Mouse (Mus musculus): Measurements from ENCODE around the gene Rcc1.
"Not testable (repeated sequence)": the region's sequence is repeated elsewhere in the genome, so short reads cannot be mapped to it uniquely, and the experiment has no call there.

Gene Rcc1

GRCm38 (mm10) chr4:132309849-132310472 is 43.4 kb downstream of the Rcc1 start:
- DNase-seq: peak; percentile 60

DNA sequence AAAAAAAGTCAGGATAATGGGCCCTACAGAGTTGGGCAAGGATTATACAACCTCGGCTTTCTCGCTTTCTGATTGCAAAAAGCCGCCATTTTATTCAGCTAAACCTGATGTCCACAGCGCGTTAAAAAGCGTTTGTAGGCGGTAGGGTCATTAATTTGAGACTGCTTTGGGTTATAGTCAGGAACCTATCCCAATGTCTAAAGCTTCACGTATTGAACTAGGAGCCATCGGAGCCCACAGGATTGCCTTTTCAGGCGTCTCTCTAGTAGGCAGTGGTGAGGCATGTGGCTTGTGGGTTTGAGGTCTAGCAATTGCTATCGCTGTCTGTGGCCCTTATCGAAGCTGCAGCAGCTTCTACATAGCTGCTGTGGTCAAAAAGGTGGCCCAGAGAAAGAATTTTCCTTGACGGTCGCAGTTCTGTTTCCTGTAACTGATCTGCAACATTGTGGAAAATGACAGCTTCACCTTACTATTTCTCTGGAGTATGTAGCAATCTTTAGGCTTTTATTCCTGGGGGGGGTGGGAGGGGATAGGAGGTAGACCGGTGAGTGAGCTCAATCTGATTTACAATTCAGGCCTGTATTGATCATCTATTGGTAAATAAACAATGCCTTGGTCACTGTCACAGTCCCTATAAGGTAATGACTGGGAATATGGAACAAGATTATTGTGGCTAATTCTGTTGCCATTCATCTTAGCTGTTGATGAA is 44.1 kb downstream of the Rcc1 start:
- no peak for DNase-seq

DNA sequence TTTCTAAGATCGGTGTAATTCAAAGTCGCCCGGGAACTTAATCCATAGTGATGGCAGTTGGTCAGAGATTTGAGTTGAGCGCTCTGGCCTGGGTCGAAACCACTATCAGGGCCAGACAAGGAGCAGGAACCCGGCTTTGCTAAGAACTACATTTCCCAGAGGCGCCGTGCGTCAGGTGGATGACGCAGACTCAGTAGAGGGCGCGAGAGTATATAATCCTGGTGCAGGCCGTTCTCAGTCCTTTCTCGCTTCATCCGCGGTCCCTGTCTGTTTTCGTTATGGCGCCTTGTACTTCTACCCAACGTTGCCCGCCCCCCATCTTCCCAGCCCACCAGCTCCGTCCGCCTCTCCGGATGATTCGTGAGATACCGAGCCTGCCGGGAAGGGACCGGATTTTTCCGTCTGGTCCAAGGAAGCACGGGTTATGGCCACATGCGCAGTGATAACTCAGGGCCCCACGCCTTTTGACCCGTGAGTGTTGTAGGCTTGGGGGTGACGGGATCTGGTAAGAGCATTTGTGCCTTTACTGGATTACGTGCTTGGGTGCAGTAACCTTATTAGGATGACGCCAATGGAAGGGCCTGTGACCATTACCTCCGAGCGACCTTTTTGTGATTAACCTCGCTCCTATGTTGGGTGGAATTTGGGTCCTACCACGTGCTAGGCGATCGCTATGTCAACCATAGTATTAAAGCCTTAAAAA is 44.8 kb downstream of the Rcc1 start:
- peak; percentile 94 for DNase-seq

DNA sequence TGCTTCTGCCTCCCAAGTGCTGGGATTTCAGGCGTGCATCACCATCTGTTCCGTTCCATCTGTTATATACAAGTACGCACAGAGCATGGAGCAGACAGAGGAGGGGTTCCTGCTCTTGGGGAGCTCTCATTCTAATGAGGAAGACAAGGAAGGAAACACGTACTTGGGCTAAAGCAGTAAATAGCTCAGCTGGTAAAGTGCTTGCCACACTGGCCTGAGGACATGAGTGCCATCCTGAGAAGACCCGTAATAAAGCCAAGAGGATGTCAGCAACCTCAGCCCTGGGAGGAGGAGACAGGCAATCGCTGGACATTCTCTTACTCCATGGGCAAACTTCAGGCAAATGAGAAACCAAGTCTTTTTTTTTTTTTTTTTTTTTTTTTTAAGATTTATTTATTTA is 47.4 kb downstream of the Rcc1 start:
- no peak for DNase-seq

GRCm38 (mm10) chr4:132305276-132305675 is 48.1 kb downstream of the Rcc1 start:
- DNase-seq: no peak

- not testable (repeated sequence) for DNase-seq
Observed at GRCm38 (mm10) chr4:132303484-132303883, 49.9 kb downstream of the Rcc1 start.

DNA sequence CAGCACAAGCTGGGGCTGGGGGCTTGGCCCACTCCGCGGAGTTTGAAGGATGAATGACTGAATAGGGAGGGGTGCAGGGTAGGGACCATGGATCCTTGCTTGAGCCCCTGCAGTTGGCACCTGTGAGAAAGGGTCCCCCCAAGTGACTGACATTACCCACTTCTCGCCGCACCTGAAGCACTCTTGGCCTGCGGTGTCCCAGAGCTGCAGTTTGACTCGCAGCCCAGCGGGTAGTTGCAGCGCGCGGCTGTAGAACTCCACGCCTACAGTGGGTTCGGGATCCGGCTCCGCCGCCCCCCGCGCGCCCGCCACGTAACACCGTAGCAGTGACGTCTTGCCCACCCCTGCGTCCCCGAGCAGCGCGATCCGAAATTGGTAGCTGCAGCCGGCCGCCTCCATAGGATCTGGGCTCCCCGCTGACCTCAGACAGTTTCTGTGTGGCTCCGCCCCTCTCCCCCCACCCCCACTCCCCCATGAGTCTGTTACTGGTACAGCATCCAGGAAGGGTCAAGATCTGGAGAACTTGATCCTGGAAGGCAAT is 50.4 kb downstream of the Rcc1 start, which contains the start of gene Rab42:
Gene Rab42, minus strand, starts transcription at position 447 of the 541 bp plus-strand sequence.
- peak; percentile 71 for DNase-seq

DNA sequence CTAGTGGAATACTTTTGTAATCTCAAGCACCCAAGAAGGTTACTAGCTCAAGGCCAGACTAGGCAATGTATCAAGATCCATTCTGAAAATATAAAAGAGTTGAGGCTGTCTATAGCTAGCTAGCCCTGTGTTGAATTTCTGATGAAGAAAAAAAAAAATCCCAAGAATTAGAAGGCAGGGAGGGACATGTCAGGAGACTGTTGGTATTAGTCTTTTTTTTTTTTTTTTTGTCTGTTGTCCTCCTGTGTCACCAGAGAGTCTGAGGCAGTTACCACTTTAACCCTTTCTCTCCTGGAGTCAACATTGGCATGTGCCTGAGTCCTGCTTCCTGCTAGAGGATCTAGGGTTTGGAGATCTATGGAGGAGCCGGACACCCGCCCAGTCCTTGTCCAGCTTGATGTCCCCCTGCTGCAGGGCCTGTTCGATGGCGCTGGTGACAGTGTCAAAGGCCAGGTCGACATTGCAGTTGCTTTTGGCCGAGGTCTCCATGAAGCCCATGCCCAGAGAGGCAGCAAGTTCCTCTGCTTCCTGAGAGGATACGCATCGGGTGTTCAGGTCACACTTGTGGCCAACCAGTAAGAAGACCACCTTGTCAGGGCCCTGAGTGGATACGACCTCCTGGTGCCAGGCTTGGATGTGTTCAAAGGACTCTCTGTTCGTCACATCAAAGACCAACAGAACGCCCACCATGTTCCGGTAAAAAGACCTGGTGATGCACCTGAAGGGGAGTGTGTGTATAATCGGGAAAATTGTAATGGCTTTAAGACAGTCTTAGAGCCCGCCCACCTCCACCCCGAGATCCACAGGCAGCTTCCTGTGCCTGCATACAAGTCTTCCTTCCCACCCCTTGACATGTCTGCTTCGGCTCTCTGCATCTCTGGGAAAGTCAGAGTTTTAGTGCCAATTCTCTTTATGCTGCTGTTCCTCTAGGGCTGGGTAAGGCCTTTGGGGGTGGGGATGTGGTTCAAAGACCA is 51.2 kb downstream of the Rcc1 start:
- DNase-seq: no peak

DNA sequence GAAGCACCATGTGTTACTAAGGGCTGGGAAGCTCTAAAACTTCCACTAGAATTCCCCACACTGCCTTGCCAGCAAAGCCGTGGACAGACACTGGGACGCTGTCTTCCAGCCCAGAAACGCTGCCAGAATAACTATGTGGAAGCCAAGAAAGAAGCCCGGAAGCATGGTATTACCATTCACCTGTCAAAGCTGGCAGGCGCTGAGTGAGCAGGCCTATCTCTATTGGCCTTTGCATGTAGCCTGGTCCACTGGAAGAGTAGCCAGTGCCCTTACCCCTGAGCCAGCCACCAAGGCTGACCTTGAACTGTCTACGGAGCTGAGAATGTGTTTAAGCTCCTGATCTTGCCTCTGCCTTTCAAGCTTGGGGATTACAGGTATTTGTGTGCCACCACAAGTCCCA is 51.9 kb downstream of the Rcc1 start:
- DNase-seq: no peak

- DNase-seq: no peak
Observed at GRCm38 (mm10) chr4:132299849-132300248, 53.6 kb downstream of the Rcc1 start.

- no peak for DNase-seq
Observed at GRCm38 (mm10) chr4:132295696-132296390, 57.6 kb downstream of the Rcc1 start.

DNA sequence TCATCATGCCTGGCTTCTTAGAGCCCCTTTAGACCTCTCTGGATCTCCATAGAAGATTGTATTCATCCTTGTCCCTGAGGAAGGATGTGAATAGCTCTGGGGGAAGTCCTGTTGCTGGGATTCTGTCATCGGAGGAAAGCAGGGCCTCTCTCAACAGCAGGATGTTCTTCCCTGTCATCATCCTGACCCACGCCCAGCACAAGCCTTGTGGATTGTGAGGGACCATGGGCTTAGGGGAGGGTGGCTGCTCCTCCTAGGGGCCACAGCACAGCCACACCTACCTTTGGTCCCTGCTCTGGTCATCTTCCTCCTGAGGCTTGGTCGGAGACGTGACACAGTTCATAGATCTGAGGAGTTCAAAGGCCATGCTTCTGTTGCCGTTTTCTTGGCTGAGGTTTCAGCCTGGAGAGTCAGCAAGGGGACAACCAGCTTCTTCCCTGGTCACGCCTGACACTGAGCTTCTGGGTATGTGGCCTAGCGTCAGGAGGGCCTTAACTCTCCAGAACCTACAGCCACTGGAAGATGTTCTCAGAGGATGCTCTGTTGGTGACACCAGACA is 59.6 kb downstream of the Rcc1 start:
- DNase-seq: no peak

- DNase-seq: peak; percentile 78
Observed at GRCm38 (mm10) chr4:132292988-132293387, 60.4 kb downstream of the Rcc1 start.

DNA sequence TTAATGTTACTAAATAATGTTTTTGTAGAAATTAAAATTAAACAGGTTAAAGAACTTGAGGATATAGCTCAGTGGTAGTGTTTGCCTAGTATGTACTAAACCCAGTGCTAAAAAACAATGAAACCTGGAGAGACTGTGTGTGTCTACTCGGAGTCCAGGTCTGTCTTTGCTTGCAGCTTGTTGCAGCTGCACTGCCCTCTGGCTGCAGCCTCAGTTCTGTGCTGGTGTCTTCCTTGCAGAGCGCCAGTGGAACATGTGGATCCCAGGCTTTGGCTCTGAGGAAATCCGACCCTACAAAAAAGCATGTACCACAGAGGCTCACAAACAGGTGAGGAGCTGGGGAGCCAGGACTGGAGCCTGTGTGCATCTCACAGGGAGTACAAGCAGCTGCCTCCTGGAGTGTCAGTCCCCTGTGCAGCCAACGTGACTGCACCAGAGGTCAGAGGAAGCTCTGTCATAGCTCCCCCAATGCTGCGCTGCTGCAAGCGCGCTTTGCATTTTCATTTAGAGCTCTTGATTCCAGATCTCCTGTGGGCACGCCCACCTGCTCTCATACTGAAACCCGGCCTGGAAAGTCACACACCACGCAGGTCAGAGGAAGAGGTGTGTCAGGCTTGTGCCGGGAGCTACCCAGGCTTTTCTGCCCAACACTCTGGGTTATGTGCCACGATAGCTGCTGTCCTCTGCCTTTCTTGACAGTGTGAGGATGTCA is 61.6 kb downstream of the Rcc1 start:
- DNase-seq: no peak

- DNase-seq: no peak
Observed at GRCm38 (mm10) chr4:132291056-132291455, 62.3 kb downstream of the Rcc1 start.

DNA sequence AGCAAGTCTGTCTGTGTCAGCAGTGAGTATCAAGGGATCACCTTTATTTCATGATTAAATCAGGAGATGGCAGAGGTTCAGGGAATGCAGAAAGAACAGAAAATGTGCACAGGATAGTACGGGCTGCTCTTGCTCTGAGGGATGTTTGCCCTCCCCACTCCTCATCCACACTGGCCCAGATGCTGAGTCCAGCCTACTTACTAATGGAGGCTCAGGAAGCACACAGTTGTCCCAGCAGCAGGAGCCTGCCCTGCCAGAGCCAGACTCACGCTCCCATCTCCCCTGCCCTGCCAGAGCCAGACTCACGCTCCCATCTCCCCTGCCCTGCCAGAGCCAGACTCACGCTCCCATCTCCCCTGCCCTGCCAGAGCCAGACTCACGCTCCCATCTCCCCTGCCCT is 64.6 kb downstream of the Rcc1 start:
- not testable (repeated sequence) for DNase-seq

Measured in lung, postnatal 10 days (tissue).